Mouse (Mus musculus) hematopoietic stem cell, adult 5-6 weeks (primary cell): ENCODE measurements around the gene Grik4. TPM values are rescaled to one million over a fixed set of nuclear protein-coding genes. Genes with fewer than 3 reads are reported as not detected.
A peak's percentile ranks its signal among the peaks of the same experiment; 100 is the strongest.

Experiments used
- ATAC-seq, 2 experiments: fragments of 125-278 bp in 1 of 2; replicated peaks in 1 of 2; 2 replicates each; pipeline ENCODE4 v1.8.0; 2016 to 2017; ENCODE audit warnings: inconsistent platforms in 2 of 2, mild to moderate bottlenecking in 2 of 2, moderate number of reproducible peaks in 2 of 2, low read depth in 1 of 2, moderate TSS enrichment in 1 of 2; ENCODE audit not compliant: low FRiP score in 2 of 2, poor library complexity in 2 of 2, severe bottlenecking in 2 of 2, insufficient read depth in 1 of 2, low TSS enrichment in 1 of 2
- total RNA-seq: library from RNA; stranded (forward); fragments of 172-1452, 232-1000 nt; gene quantifications from 2 replicates; pipeline ENCODE4 v1.2.3, GENCODE M21; 2017

The Grik4 gene
- total RNA-seq, 1 experiment from 2014 or later, result not detected

- ATAC-seq, result peak; percentile 40 to 48; a peak in 2 of 4 replicates
These were observed 329.9 kb downstream of the Grik4 start for GRCm38 (mm10) chr9:42614409-42614808.

- no peak for ATAC-seq
These were observed 330.5 kb downstream of the Grik4 start for GRCm38 (mm10) chr9:42613827-42614226.

GRCm38 (mm10) chr9:42612482-42612991, 331.8 kb downstream of the Grik4 start:
- no peak for ATAC-seq

GRCm38 (mm10) chr9:42601445-42601844, 342.8 kb downstream of the Grik4 start:
- no peak for ATAC-seq

- ATAC-seq, result no peak
These were observed 346.8 kb downstream of the Grik4 start for GRCm38 (mm10) chr9:42597525-42597924.

- no peak for ATAC-seq
These were observed 365.8 kb downstream of the Grik4 start for GRCm38 (mm10) chr9:42578511-42578910.

GRCm38 (mm10) chr9:42578106-42578505, 366.2 kb downstream of the Grik4 start:
- no peak for ATAC-seq

GRCm38 (mm10) chr9:42573616-42574350, 370.5 kb downstream of the Grik4 start:
- no peak for ATAC-seq

- ATAC-seq, result peak; percentile 49 to 75; a peak in 1 of 4 replicates
These were observed 371.1 kb downstream of the Grik4 start for GRCm38 (mm10) chr9:42573180-42573579.

GRCm38 (mm10) chr9:42565921-42566320, 378.4 kb downstream of the Grik4 start:
- no peak for ATAC-seq

GRCm38 (mm10) chr9:42555186-42555585, 389.1 kb downstream of the Grik4 start:
- ATAC-seq, result no peak; a peak in 1 of 4 replicates

GRCm38 (mm10) chr9:42550116-42550515, 394.2 kb downstream of the Grik4 start:
- ATAC-seq, result peak; percentile 67 to 68

- ATAC-seq, result no peak
These were observed 395.3 kb downstream of the Grik4 start for GRCm38 (mm10) chr9:42548981-42549380.

GRCm38 (mm10) chr9:42544521-42544920, 399.8 kb downstream of the Grik4 start:
- ATAC-seq, result no peak

GRCm38 (mm10) chr9:42533491-42533890, 410.8 kb downstream of the Grik4 start:
- no peak for ATAC-seq

- ATAC-seq, result no peak
These were observed 411.3 kb downstream of the Grik4 start for GRCm38 (mm10) chr9:42533041-42533440.

- no peak for ATAC-seq
These were observed 412.3 kb downstream of the Grik4 start for GRCm38 (mm10) chr9:42531951-42532350.

GRCm38 (mm10) chr9:42530221-42531152, 413.8 kb downstream of the Grik4 start:
- no peak for ATAC-seq
